Mouse (Mus musculus): ENCODE results near the gene Tmem185b.
A peak's percentile ranks its signal among the peaks of the same experiment; 100 is the strongest.

- TF ChIP-seq CTCF (IDR thresholded peaks at IDR 0.05; ENCODE audit: control insufficient read depth, insufficient read depth, low read length) (peak; percentile 53; the same call in 1 of the 2 replicates), POLR2A (IDR thresholded peaks at IDR 0.05; ENCODE audit: borderline replicate concordance, control insufficient read depth, low read depth, low read length) (no peak)
These were observed 41.5 kb upstream of the Tmem185b start for GRCm38 (mm10) chr1:119484457-119484856.
